Mouse (Mus musculus) embryo, embryonic 9.5 days (tissue): ENCODE measurements around the gene Gm28047.

Experiments
- DNase-seq: peaks from one replicate; pipeline ENCODE4 v3.0.0-alpha.2; 2017; ENCODE audit errors: extremely low spot score

Gene Gm28047

GRCm38 (mm10) chr15:102499370-102499769 is 125.5 kb downstream of the Gm28047 start:
- DNase-seq = no peak

GRCm38 (mm10) chr15:102498322-102498721 is 126.5 kb downstream of the Gm28047 start:
- no peak for DNase-seq

GRCm38 (mm10) chr15:102487664-102488063 is 137.2 kb downstream of the Gm28047 start:
- no peak for DNase-seq

DNA sequence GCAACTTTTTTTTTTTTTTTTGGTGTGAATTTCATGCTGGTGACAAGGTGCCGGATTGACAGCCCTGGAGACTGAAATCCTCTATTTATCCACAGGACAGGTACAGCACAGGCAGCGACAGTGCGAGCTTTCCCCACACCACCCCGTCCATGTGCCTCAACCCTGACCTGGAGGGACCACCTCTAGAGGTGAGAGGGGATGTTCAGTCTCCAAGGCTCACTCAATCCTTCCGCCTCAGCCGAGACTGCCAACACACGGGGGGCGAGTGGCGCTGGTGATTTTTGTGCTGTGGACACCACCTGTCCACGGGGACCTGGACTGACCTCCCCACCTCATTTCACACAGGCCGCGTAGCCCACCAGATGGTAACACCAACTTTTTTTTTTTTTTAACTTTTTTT is 139.0 kb downstream of the Gm28047 start:
- DNase-seq = no peak

- DNase-seq = no peak
These were observed 141.7 kb downstream of the Gm28047 start for GRCm38 (mm10) chr15:102483136-102483535.

GRCm38 (mm10) chr15:102474520-102474919 is 150.3 kb downstream of the Gm28047 start:
- no peak for DNase-seq
